Mouse (Mus musculus) mature B cell (primary cell): ENCODE data around the gene 2010003K11Rik.
"Not testable (repeated sequence)": the region's sequence is repeated elsewhere in the genome, so short reads cannot be mapped to it uniquely, and the experiment has no call there.

ENCODE experiments used
- in situ Hi-C: fragments of 300-500 bp; cut with MboI; formaldehyde crosslinking; loops from 2 replicates; pipeline ENCODE4 v1.14.3; 2019

2010003K11Rik gene

GRCm38 (mm10) chr19:4461981-4462380 is 36.4 kb downstream of the 2010003K11Rik start:
- in situ Hi-C loops, result no loop called here

GRCm38 (mm10) chr19:4456227-4456626 is 42.2 kb downstream of the 2010003K11Rik start:
- in situ Hi-C loops, result no loop called here

GRCm38 (mm10) chr19:4455071-4455800 is 43.1 kb downstream of the 2010003K11Rik start:
- in situ Hi-C loops, result no loop called here

GRCm38 (mm10) chr19:4454040-4454439 is 44.3 kb downstream of the 2010003K11Rik start:
- in situ Hi-C loops, result not testable (repeated sequence)

- in situ Hi-C loops, result no loop called here
Observed at GRCm38 (mm10) chr19:4452525-4452924, 45.9 kb downstream of the 2010003K11Rik start.

GRCm38 (mm10) chr19:4451965-4452364 is 46.4 kb downstream of the 2010003K11Rik start:
- in situ Hi-C loops, result no loop called here

GRCm38 (mm10) chr19:4451098-4451497 is 47.3 kb downstream of the 2010003K11Rik start:
- in situ Hi-C loops, result no loop called here

GRCm38 (mm10) chr19:4450666-4451065 is 47.7 kb downstream of the 2010003K11Rik start:
- in situ Hi-C loops, result no loop called here

- in situ Hi-C loops, result no loop called here
Observed at GRCm38 (mm10) chr19:4449230-4449629, 49.2 kb downstream of the 2010003K11Rik start.

GRCm38 (mm10) chr19:4447445-4447844 is 50.9 kb downstream of the 2010003K11Rik start:
- in situ Hi-C loops, result no loop called here
